Mouse (Mus musculus): Measurements from ENCODE around the gene Snw1. TPM values are rescaled to one million over a fixed set of nuclear protein-coding genes. Genes with fewer than 3 reads are reported as not detected.
"Not testable (repeated sequence)": the region's sequence is repeated elsewhere in the genome, so short reads cannot be mapped to it uniquely, and the experiment has no call there.

Gene Snw1
- total RNA-seq (2014; rRNA removed), result 25.5 and 35.8 TPM in 2 replicates
- polyA plus RNA-seq (2015; fragmentation: Nextera tagmentation; extraction: Ambion mirVana), result 88.7 and 91.1 TPM in 2 replicates

DNA sequence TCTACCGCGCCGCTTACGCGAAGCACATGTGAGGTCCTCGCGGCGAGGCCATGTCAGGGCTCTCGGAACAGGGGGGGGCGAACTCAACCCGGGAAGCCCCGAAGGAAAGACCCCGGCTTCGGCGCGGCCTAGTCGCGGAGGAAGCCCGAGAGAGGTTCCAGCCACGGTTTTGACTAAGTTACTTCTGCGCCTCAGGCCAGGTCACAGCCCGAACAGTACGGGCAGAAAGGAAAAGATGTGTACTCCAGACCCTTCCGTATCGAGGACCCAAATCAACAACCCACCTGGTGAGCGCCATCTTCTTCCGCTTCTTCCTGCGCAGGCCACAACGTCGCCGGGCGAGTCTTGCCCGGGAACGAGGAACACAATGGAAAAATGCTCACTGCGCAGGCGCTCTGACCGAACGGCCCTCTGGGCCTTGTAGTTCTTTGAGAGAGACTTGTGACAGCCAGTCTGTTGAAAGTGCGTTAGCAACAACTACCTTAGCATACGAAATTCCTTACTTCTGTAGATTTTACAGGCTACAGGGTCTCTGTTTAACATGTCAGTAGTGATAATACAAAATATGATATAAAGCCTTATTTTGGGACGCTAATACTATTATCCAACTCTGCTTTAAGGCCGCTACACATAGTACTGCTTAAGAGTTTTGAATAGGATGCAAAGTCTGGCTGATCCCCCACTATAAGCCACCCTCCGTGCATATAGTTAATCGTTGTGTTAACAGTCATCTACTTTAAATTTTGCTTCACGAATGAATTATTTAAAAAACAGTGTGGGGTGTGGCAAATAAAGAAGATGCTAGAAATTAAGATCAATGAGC lies at the start of gene Snw1:
Gene Snw1, minus strand, starts transcription at position 311 of the 823 bp plus-strand sequence.
- no peaks in the 10 kb centered on the region for H3K27me3 ChIP-seq (ENCODE audit: insufficient read depth, low read length)
- 3% methylated on average over 45 of the region's 45 CpGs for WGBS
- peaks cover 10% of the 10 kb centered on the region; the same call in 1 of the 2 replicates for H3K4me1 ChIP-seq (ENCODE audit: insufficient read depth, low read length)
- ATAC-seq (peak; percentile 98), DNase-seq (ENCODE audit: low spot score) (peak; percentile 97)
- H3K9me3 ChIP-seq (ENCODE audit: low read length), result no peaks in the 10 kb centered on the region
- TF ChIP-seq CTCF (IDR thresholded peaks at IDR 0.05; ENCODE audit: low read depth), result no peak; the same call in 1 of the 2 replicates
- H3K9ac ChIP-seq (replicated peaks; ENCODE audit: low read length), result peak within 1 kb of the TSS; percentile 87
- peak within 1 kb of the TSS; percentile 69 for H3K4me3 ChIP-seq (ENCODE audit: low read length)
- H3K36me3 ChIP-seq (ENCODE audit: insufficient read depth, low read length), result peaks cover 8% of the 10 kb centered on the region; the same call in 1 of the 2 replicates
- peak within 1 kb of the TSS; percentile 75 for H3K4me2 ChIP-seq (ENCODE audit: low read depth, low read length)
- peak within 1 kb of the TSS; percentile 92 for H3K27ac ChIP-seq

- H3K9ac ChIP-seq (replicated peaks; ENCODE audit: low read length), result not testable (repeated sequence)
Observed at GRCm38 (mm10) chr12:87519616-87520015, 47.5 kb upstream of the Snw1 start.

GRCm38 (mm10) chr12:87514016-87514415 lies 41.9 kb upstream of the Snw1 start, which contains the start of gene Gm8300:
Gm8300 (plus strand) TSS chr12:87514316.
- not testable (repeated sequence) for H3K4me2 ChIP-seq (ENCODE audit: low read depth, low read length); H3K27me3 ChIP-seq (ENCODE audit: insufficient read depth, low read length); H3K9me3 ChIP-seq (ENCODE audit: low read length); H3K4me3 ChIP-seq (ENCODE audit: low read length); H3K4me1 ChIP-seq (ENCODE audit: insufficient read depth, low read length); DNase-seq (ENCODE audit: low spot score); H3K9ac ChIP-seq (replicated peaks; ENCODE audit: low read length); H3K27ac ChIP-seq; H3K36me3 ChIP-seq (ENCODE audit: insufficient read depth, low read length); ATAC-seq
- 88% methylated on average over 4 of the region's 4 CpGs for WGBS

More at GRCm38 (mm10) chr12:87519616-87520015, 47.5 kb upstream of the Snw1 start:
- H3K4me3 ChIP-seq (ENCODE audit: low read length); H3K9me3 ChIP-seq (ENCODE audit: low read length); H3K4me2 ChIP-seq (ENCODE audit: low read depth, low read length); ATAC-seq; H3K36me3 ChIP-seq (ENCODE audit: insufficient read depth, low read length); H3K27ac ChIP-seq; DNase-seq (ENCODE audit: low spot score); H3K4me1 ChIP-seq (ENCODE audit: insufficient read depth, low read length); H3K27me3 ChIP-seq (ENCODE audit: insufficient read depth, low read length): not testable (repeated sequence)
- WGBS, result 55% methylated on average over 3 of the region's 3 CpGs

GRCm38 (mm10) chr12:87494421-87494820 lies 22.3 kb upstream of the Snw1 start, which contains the start of gene Gm5788:
Gm5788 (plus strand) TSS chr12:87494721.
- H3K4me3 ChIP-seq (ENCODE audit: low read length); H3K4me2 ChIP-seq (ENCODE audit: low read depth, low read length); H3K36me3 ChIP-seq (ENCODE audit: insufficient read depth, low read length); ATAC-seq; DNase-seq (ENCODE audit: low spot score); H3K9ac ChIP-seq (replicated peaks; ENCODE audit: low read length); H3K27me3 ChIP-seq (ENCODE audit: insufficient read depth, low read length); H3K4me1 ChIP-seq (ENCODE audit: insufficient read depth, low read length); H3K27ac ChIP-seq; H3K9me3 ChIP-seq (ENCODE audit: low read length): not testable (repeated sequence)
- 83% methylated on average over 3 of the region's 3 CpGs for WGBS

DNA sequence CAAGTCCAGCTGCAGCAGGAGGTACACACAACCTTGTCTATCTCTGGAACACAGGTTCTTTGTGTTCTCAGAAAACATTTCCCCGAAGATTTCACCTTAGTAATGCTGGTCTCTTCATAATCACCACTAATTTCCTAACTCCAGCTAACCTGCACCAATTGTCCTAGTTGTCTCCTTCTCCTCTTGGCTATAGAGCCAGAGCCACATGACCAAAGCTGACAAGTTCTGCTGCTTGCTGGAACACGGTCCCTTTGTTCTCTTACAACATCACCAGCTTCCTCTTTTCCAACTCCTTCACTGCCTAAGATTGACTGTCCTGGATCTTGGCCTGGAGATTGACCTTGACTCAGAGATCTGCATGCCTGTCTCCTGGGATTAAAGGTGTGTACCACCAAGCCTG lies 16.6 kb upstream of the Snw1 start:
- 74% methylated on average over 2 of the region's 2 CpGs for WGBS
- H3K4me1 ChIP-seq (ENCODE audit: insufficient read depth, low read length); ATAC-seq; H3K9ac ChIP-seq (replicated peaks; ENCODE audit: low read length); H3K27me3 ChIP-seq (ENCODE audit: insufficient read depth, low read length); H3K36me3 ChIP-seq (ENCODE audit: insufficient read depth, low read length); DNase-seq (ENCODE audit: low spot score); H3K4me2 ChIP-seq (ENCODE audit: low read depth, low read length); H3K9me3 ChIP-seq (ENCODE audit: low read length); H3K27ac ChIP-seq; H3K4me3 ChIP-seq (ENCODE audit: low read length): not testable (repeated sequence)

DNA sequence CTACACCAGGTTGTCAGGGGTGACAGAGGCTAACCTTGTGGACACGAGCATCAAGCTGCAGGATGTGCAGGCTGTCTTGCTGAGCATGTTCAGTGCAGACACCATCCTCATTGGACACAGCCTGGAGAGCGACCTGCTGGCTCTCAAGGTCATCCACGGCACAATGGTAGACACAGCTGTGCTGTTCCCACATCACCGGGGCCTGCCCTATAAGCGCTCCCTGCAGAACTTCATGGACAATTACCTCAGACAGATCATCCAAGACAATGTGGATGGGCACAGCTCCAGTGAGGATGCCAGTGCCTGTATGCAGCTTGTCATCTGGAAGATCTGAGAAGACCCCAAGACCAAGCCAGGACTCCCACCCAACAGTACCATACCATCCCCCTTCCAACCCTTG lies 10.4 kb upstream of the Snw1 start:
- H3K4me1 ChIP-seq (ENCODE audit: insufficient read depth, low read length); H3K9me3 ChIP-seq (ENCODE audit: low read length); ATAC-seq; H3K27ac ChIP-seq; H3K27me3 ChIP-seq (ENCODE audit: insufficient read depth, low read length); H3K4me3 ChIP-seq (ENCODE audit: low read length); DNase-seq (ENCODE audit: low spot score); H3K4me2 ChIP-seq (ENCODE audit: low read depth, low read length); H3K36me3 ChIP-seq (ENCODE audit: insufficient read depth, low read length); H3K9ac ChIP-seq (replicated peaks; ENCODE audit: low read length): not testable (repeated sequence)
- 74% methylated on average over 5 of the region's 5 CpGs for WGBS

- ATAC-seq (no peak), DNase-seq (ENCODE audit: low spot score) (no peak)
- peaks cover 10% of the 10 kb centered on the region; the same call in 1 of the 2 replicates for H3K4me1 ChIP-seq (ENCODE audit: insufficient read depth, low read length)
Observed at GRCm38 (mm10) chr12:87474756-87475155, 2.7 kb upstream of the Snw1 start.

More at GRCm38 (mm10) chr12:87474756-87475155, 2.7 kb upstream of the Snw1 start:
- TF ChIP-seq CTCF (IDR thresholded peaks at IDR 0.05; ENCODE audit: low read depth), result no peak
- H3K4me3 ChIP-seq (ENCODE audit: low read length), result no peak overlapping the region
- H3K36me3 ChIP-seq (ENCODE audit: insufficient read depth, low read length), result no peaks in the 10 kb centered on the region
- no peaks in the 10 kb centered on the region for H3K27me3 ChIP-seq (ENCODE audit: insufficient read depth, low read length)
- H3K4me2 ChIP-seq (ENCODE audit: low read depth, low read length), result no peak overlapping the region
- H3K27ac ChIP-seq, result no peak overlapping the region
- H3K9ac ChIP-seq (replicated peaks; ENCODE audit: low read length), result no peak overlapping the region
- H3K9me3 ChIP-seq (ENCODE audit: low read length), result no peaks in the 10 kb centered on the region
- 86% methylated on average over 3 of the region's 3 CpGs for WGBS

Data from hindbrain, postnatal 0 days (tissue).